Mouse (Mus musculus): ENCODE measurements around the gene Gm20773. TPM values are rescaled to one million over a fixed set of nuclear protein-coding genes. Genes with fewer than 3 reads are reported as not detected.

The Gm20773 gene
- polyA plus RNA-seq (2017; shearing (Covaris generic)), result not detected

DNA sequence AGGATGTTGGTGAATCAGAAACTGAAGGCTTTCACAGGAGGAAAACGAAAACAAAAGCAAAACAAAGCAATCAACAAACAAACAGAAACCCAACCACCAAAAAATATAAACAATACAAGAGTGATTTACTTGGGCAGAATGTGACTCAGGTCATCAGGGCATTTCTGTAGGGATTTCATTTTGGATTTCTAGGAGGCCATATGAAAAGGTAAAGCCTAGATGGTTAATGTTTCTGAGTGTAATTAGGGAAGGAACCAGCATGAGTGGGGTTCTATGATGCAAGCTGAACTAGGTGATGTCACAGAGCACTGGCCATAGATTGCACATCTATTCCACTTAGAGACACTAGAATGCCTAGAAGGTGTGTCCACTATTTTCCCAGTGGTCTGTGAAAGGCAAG lies at the start of gene Gm20773:
TSS of gene Gm20773 (plus strand) at position 301 of the 400 bp plus-strand sequence.

GRCm38 (mm10) chrY:13465479-13465878 lies 28.3 kb upstream of the Gm20773 start, which contains the start of gene Gm21866:
Gene Gm21866 (minus strand): TSS chrY:13465579.

Other genes with a start within 250 kb of the Gm20773 start
- not detected for gene Gm21440, start 241.6 kb upstream of the Gm20773 start, polyA plus RNA-seq (2017; shearing (Covaris generic))
- gene Gm21454, start 241.6 kb upstream of the Gm20773 start, polyA plus RNA-seq (2017; shearing (Covaris generic)), result not detected
- not detected for gene Gm21725, start 145.0 kb upstream of the Gm20773 start, polyA plus RNA-seq (2017; shearing (Covaris generic))
- not detected for gene Gm21866, start 28.4 kb upstream of the Gm20773 start, polyA plus RNA-seq (2017; shearing (Covaris generic))